Mouse (Mus musculus) midbrain, embryonic 15.5 days (tissue): ENCODE results near the gene Upk3bl. TPM values are rescaled to one million over a fixed set of nuclear protein-coding genes. Genes with fewer than 3 reads are reported as not detected.
"Not testable (repeated sequence)": the region's sequence is repeated elsewhere in the genome, so short reads cannot be mapped to it uniquely, and the experiment has no call there.

Experiments
- ATAC-seq: fragments of 200-750 bp; cut with Nextera tagmentation; replicated peaks from 2 replicates; pipeline ENCODE4 v1.8.0; 2017; ENCODE audit warnings: moderate TSS enrichment
- H3K27ac ChIP-seq: fragments of 300-500 bp; sonication (generic); 2 replicates; pipeline ENCODE4 v1.5.1; 2015; ENCODE audit warnings: mild to moderate bottlenecking, inconsistent platforms
- H3K27me3 ChIP-seq: fragments of 300-500 bp; sonication (generic); replicated peaks from 2 replicates; pipeline ENCODE4 v1.6.1; 2015; ENCODE audit warnings: inconsistent platforms
- H3K36me3 ChIP-seq: fragments of 300-500 bp; sonication (generic); replicated peaks from 2 replicates; pipeline ENCODE4 v1.6.1; 2015; ENCODE audit warnings: inconsistent platforms
- H3K4me1 ChIP-seq: fragments of 300-500 bp; sonication (generic); 2 replicates; pipeline ENCODE4 v1.6.1; 2015; ENCODE audit warnings: inconsistent platforms
- H3K4me2 ChIP-seq: fragments of 300-500 bp; sonication (generic); 2 replicates; pipeline ENCODE4 v1.6.1; 2015; ENCODE audit warnings: inconsistent platforms, mild to moderate bottlenecking, moderate library complexity
- H3K4me3 ChIP-seq: fragments of 300-500 bp; sonication (generic); 2 replicates; pipeline ENCODE4 v1.5.1; 2015; ENCODE audit warnings: mild to moderate bottlenecking, inconsistent platforms
- H3K9ac ChIP-seq: fragments of 300-500 bp; sonication (generic); 2 replicates; pipeline ENCODE4 v1.6.1; 2015; ENCODE audit warnings: mild to moderate bottlenecking, inconsistent platforms
- H3K9me3 ChIP-seq: fragments of 300-500 bp; sonication (generic); 2 replicates; pipeline ENCODE4 v1.6.1; 2016; ENCODE audit warnings: inconsistent platforms
- WGBS: fragments of 180-500 bp; shearing (Covaris S2); methylation state at CpG from one replicate; pipeline ENCODE4 v1.1.7; 2015; ENCODE audit warnings: mixed read lengths; 5-methylcytosine and 5-hydroxymethylcytosine counted together
- polyA plus RNA-seq: library from polyadenylated mRNA; unstranded; fragments of >200 nt; fragmentation: Nextera tagmentation; extraction: Ambion mirVana; gene quantifications from 2 replicates; pipeline ENCODE4 v1.2.1, GENCODE M21; 2015

Gene Upk3bl
- polyA plus RNA-seq, 1 experiment from 2014 or later = not detected

DNA sequence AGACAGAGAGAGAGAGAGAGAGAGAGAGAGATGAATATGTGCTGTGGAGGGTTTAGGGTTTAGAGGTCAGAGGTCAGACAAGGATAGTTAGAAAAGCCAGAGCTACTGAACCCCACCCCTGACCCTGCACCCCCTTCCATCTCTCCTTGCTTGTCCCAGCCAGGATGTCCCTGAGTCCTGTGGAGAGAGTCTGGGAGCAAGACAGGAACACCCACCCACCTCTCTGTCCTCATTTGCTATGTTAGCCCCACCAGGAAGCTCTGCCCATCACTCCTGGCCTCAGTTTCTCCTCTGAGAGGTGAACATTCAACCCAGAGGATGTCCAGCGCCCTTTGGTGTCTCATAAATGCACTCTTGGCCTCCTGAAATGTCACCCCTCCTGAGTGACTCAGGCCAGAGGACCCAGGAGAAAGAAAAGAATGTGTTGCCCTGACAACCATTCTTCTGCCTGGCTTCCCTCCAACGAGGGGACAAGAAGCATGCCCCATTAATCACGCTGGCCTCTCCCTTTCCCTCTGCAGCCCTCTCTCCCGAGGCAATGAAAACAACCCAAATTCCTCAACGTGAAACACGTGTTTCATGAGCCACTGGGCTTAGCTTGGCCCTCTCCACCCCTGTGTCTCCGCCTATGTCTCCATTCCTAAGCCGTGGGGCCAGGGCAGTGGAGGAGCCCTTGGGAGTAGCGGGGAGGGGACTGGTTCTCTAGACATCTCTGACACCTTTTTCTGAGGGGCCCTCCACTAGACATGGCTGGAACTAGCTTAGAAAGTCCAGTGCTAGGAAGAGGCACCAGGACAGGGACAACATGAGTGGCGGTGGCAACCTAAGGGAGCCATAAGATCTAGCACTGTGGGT is 2.8 kb upstream of the Upk3bl start:
- no peak overlapping the region for H3K4me3 ChIP-seq
- 6% methylated on average over 10 of the region's 10 CpGs for WGBS
- H3K36me3 ChIP-seq = no peaks in the 10 kb centered on the region
- no peak overlapping the region for H3K27ac ChIP-seq
- no peak for ATAC-seq
- H3K27me3 ChIP-seq = no peaks in the 10 kb centered on the region
- H3K9ac ChIP-seq = no peak overlapping the region
- peaks cover 8% of the 10 kb centered on the region; the same call in 1 of the 2 replicates for H3K4me1 ChIP-seq
- H3K4me2 ChIP-seq = no peak overlapping the region
- H3K9me3 ChIP-seq = no peaks in the 10 kb centered on the region

GRCm38 (mm10) chr5:136052861-136053655 is 1.2 kb upstream of the Upk3bl start:
- Histone ChIP-seq H3K27ac (no peak overlapping the region), H3K4me2 (no peak overlapping the region), H3K9ac (no peak overlapping the region), H3K9me3 (no peaks in the 10 kb centered on the region), H3K4me1 (peaks cover 8% of the 10 kb centered on the region; the same call in 1 of the 2 replicates), H3K36me3 (no peaks in the 10 kb centered on the region), H3K27me3 (no peaks in the 10 kb centered on the region), H3K4me3 (no peak overlapping the region)
- ATAC-seq = no peak
- 87% methylated on average over 8 of the region's 8 CpGs for WGBS

- no peak overlapping the region for H3K4me2 ChIP-seq
- no peak for ATAC-seq
- H3K36me3 ChIP-seq = no peaks in the 10 kb centered on the region
- H3K9ac ChIP-seq = no peak overlapping the region
- 42% methylated on average over 4 of the region's 4 CpGs for WGBS
- H3K4me1 ChIP-seq = peaks cover 8% of the 10 kb centered on the region; the same call in 1 of the 2 replicates
- no peak overlapping the region for H3K4me3 ChIP-seq
- H3K9me3 ChIP-seq = no peaks in the 10 kb centered on the region
- H3K27ac ChIP-seq = no peak overlapping the region
- no peaks in the 10 kb centered on the region for H3K27me3 ChIP-seq
Observed at GRCm38 (mm10) chr5:136056062-136056461, 1.8 kb downstream of the Upk3bl start.

GRCm38 (mm10) chr5:136057085-136057484 is 2.8 kb downstream of the Upk3bl start:
- Histone ChIP-seq H3K9ac (no peak overlapping the region), H3K4me3 (no peak overlapping the region), H3K4me2 (no peak overlapping the region), H3K4me1 (no peaks in the 10 kb centered on the region), H3K9me3 (no peaks in the 10 kb centered on the region), H3K27me3 (no peaks in the 10 kb centered on the region), H3K27ac (no peak overlapping the region), H3K36me3 (no peaks in the 10 kb centered on the region)
- 29% methylated on average over 8 of the region's 8 CpGs for WGBS
- ATAC-seq = no peak

GRCm38 (mm10) chr5:136061567-136061966 is 7.3 kb downstream of the Upk3bl start:
- no peak for ATAC-seq
- Histone ChIP-seq H3K4me3 (no peak overlapping the region), H3K4me2 (no peak overlapping the region), H3K9me3 (no peaks in the 10 kb centered on the region), H3K4me1 (no peaks in the 10 kb centered on the region), H3K27ac (no peak overlapping the region), H3K9ac (no peak overlapping the region), H3K36me3 (no peaks in the 10 kb centered on the region), H3K27me3 (no peaks in the 10 kb centered on the region)
- 9% methylated on average over 12 of the region's 12 CpGs for WGBS

GRCm38 (mm10) chr5:136063920-136064319 is 9.6 kb downstream of the Upk3bl start:
- H3K27ac ChIP-seq = no peak overlapping the region
- no peaks in the 10 kb centered on the region for H3K4me1 ChIP-seq
- no peak overlapping the region for H3K4me3 ChIP-seq
- H3K27me3 ChIP-seq = no peaks in the 10 kb centered on the region
- H3K9me3 ChIP-seq = no peaks in the 10 kb centered on the region
- 91% methylated on average over 10 of the region's 10 CpGs for WGBS
- no peaks in the 10 kb centered on the region for H3K36me3 ChIP-seq
- H3K4me2 ChIP-seq = no peak overlapping the region
- no peak overlapping the region for H3K9ac ChIP-seq
- ATAC-seq = no peak

DNA sequence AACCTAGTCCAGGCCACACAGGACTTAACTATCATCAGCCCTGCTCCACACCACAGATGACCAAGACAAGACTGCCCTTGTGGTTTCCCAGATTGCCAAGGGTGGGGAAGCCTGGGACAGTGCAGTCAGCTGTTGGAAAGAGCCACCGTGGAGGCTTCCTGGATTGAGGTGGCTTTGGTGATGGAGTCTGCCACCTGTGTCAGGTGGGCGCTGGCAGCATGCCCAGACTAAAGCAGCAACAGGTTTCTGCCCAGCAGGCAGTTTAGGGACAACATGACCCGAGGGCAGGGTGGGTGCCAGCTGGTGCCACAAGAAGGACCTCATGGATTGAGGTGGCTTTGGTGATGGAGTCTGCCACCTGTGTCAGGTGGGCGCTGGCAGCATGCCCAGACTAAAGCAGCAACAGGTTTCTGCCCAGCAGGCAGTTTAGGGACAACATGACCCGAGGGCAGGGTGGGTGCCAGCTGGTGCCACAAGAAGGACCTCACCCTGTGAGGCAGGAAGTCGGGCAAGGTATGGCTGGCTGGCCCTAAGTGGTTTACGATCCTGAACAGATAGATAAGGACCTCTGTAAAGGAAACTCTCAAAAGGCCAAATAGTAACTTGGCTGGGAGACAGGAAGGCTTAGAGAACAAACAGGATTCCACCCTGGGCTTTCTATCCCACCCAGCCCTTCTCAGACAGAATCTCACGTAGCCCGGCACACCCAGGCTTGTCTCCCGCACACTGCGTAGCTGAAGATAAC is 12.3 kb downstream of the Upk3bl start:
- ATAC-seq, H3K4me2 ChIP-seq, H3K4me3 ChIP-seq, H3K9me3 ChIP-seq, H3K4me1 ChIP-seq, H3K27me3 ChIP-seq, H3K27ac ChIP-seq, H3K9ac ChIP-seq, H3K36me3 ChIP-seq: not testable (repeated sequence)
- WGBS = 78% methylated on average over 11 of the region's 11 CpGs

DNA sequence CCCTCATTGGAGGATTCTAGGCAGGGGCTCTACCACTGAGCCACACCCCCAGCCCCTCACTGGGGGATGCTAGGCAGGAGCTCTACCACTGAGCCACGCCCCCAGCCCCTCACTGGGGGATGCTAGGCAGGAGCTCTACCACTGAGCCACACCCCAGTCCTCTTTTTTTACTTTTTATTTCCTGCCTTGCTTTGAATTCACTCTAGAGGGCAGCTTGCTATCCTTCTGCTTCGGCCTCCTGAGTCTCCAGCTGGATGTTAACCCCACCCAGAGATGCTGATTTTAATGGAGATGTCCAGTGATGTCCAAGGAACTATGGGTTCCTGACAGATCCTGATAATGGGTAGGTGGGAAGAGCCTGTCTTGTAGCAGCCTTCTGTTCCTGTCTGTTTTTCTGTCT is 15.1 kb downstream of the Upk3bl start:
- ATAC-seq = no peak
- Histone ChIP-seq H3K27ac (no peak overlapping the region), H3K36me3 (no peaks in the 10 kb centered on the region)

GRCm38 (mm10) chr5:136073051-136073450 is 18.8 kb downstream of the Upk3bl start:
- Histone ChIP-seq H3K4me3 (no peak overlapping the region), H3K9me3 (no peaks in the 10 kb centered on the region), H3K27ac (no peak overlapping the region), H3K36me3 (no peaks in the 10 kb centered on the region), H3K27me3 (no peaks in the 10 kb centered on the region; the same call in 1 of the 2 replicates), H3K4me2 (no peak overlapping the region), H3K9ac (no peak overlapping the region), H3K4me1 (no peaks in the 10 kb centered on the region)
- 56% methylated on average over 6 of the region's 6 CpGs for WGBS
- no peak for ATAC-seq

More for the DNA sequence above, 15.1 kb downstream of the Upk3bl start:
- no peaks in the 10 kb centered on the region for H3K9me3 ChIP-seq
- H3K4me3 ChIP-seq = no peak overlapping the region
- no peak overlapping the region for H3K4me2 ChIP-seq
- H3K4me1 ChIP-seq = no peaks in the 10 kb centered on the region
- no peak overlapping the region for H3K9ac ChIP-seq
- 58% methylated on average over 2 of the region's 2 CpGs for WGBS
- no peaks in the 10 kb centered on the region; the same call in 1 of the 2 replicates for H3K27me3 ChIP-seq

- Histone ChIP-seq H3K9me3 (no peaks in the 10 kb centered on the region), H3K27me3 (no peaks in the 10 kb centered on the region; the same call in 1 of the 2 replicates), H3K36me3 (no peaks in the 10 kb centered on the region), H3K4me1 (no peaks in the 10 kb centered on the region), H3K9ac (no peak overlapping the region), H3K4me3 (no peak overlapping the region), H3K4me2 (no peak overlapping the region), H3K27ac (no peak overlapping the region)
- ATAC-seq = no peak
- WGBS = 67% methylated on average over 11 of the region's 11 CpGs
Observed at GRCm38 (mm10) chr5:136073526-136073925, 19.2 kb downstream of the Upk3bl start.

GRCm38 (mm10) chr5:136075076-136075475 is 20.8 kb downstream of the Upk3bl start:
- Histone ChIP-seq H3K4me3 (no peak overlapping the region), H3K36me3 (no peaks in the 10 kb centered on the region), H3K9me3 (no peaks in the 10 kb centered on the region), H3K9ac (no peak overlapping the region), H3K27me3 (no peaks in the 10 kb centered on the region), H3K4me1 (no peaks in the 10 kb centered on the region), H3K4me2 (no peak overlapping the region), H3K27ac (no peak overlapping the region)
- WGBS = 89% methylated on average over 5 of the region's 5 CpGs
- ATAC-seq = no peak

GRCm38 (mm10) chr5:136076284-136076683 is 22.0 kb downstream of the Upk3bl start:
- no peak overlapping the region for H3K9ac ChIP-seq
- H3K4me3 ChIP-seq = no peak overlapping the region
- WGBS = 54% methylated on average over 7 of the region's 7 CpGs
- H3K9me3 ChIP-seq = no peaks in the 10 kb centered on the region
- H3K27me3 ChIP-seq = no peaks in the 10 kb centered on the region
- no peak overlapping the region for H3K4me2 ChIP-seq
- no peak for ATAC-seq
- no peaks in the 10 kb centered on the region for H3K36me3 ChIP-seq
- no peaks in the 10 kb centered on the region for H3K4me1 ChIP-seq
- H3K27ac ChIP-seq = no peak overlapping the region
